Mouse (Mus musculus): ENCODE results near the gene Yes1.
A peak's percentile ranks its signal among the peaks of the same experiment; 100 is the strongest.
"Not testable (repeated sequence)": the region's sequence is repeated elsewhere in the genome, so short reads cannot be mapped to it uniquely, and the experiment has no call there.

The Yes1 gene

DNA sequence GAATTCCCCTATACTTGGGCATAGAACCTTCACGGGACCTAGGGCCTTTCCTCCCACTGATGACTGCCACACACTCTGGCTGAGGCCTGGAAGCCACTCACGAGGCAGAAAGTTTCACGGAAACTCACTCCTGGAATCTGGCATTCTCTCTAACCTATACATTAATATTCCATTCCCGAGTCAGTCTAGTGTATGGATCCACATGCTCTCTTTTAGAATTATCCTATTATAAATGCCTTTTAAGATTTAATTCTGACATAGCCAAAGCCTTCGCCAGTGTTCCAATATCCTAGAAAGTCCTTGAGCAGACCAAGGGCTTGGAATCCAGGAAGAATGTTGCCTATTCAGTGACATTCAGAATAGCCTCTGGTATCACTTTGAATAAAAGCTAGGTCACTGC, 100.5 kb downstream of the Yes1 start:
- no peak for DNase-seq

- no peak for DNase-seq
Observed at GRCm38 (mm10) chr5:32712221-32713041, 101.5 kb downstream of the Yes1 start.

DNA sequence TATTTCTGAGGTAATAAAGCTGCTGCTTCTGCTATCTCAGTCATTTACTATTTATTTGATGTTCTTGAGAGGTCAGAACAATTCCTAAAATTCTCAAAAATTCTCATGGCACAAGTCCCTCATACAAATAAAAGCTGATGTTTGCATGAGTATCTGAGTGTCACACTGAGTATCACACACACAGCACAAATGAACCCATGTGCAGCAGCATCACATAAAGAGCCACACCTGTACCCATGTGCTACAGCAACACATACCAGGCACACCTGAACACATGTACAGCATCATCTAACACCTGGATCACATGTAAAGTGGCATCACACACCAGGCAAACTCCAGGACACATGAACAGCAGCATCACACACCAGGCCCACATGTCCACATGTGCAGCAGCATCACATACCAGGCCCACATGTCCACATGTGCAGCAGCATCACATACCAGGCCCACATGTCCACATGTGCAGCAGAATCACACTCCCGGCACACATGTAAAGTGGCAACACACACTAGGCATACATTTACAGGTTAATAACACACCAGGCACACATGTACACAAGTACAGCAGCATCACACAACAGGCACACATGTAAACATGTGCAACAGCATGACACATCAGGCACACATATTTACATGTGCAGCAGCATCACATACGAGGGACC, 102.2 kb downstream of the Yes1 start:
- DNase-seq, result no peak

GRCm38 (mm10) chr5:32713703-32714467, 102.9 kb downstream of the Yes1 start:
- DNase-seq, result peak; percentile 85 to 86

DNA sequence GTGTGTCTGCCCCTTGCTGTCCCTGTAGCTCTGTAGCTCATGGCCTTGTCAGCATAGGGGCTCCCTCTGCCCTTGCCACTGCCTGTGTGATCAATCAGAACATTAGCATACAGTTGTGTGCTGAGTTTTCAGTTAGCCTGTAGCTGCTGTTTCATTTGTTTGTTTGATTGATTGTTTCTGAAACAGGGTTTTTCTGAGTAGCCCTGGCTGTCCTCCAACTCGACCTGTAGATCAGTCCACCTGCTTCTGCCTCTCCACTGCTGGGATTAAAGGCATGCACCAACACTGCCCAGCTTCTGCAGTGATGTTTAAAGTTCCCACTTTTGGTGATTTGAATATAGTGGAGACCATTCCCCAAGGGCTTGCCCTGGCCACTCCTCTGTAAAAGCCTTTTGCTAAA, 106.8 kb downstream of the Yes1 start:
- DNase-seq, result no peak

DNA sequence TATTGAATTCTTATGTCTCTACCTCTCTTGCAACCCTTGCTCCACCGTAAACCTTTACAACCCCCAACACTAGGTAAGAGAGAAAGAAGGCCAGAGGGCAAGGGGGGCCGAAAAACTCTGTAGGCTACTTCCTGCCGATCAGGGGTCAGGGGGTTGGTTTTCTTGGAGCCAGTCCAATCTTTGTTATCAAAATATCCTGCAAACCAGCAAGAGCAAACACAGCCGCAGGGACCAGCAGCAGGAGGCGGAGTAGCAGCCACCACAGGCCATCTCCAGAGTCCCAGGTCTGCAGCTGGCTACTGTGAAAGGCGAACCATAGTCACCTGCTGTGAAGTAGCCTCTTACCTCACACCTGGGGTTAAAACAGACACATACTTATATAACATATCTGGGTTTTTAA, 107.9 kb downstream of the Yes1 start:
- DNase-seq, result no peak

DNA sequence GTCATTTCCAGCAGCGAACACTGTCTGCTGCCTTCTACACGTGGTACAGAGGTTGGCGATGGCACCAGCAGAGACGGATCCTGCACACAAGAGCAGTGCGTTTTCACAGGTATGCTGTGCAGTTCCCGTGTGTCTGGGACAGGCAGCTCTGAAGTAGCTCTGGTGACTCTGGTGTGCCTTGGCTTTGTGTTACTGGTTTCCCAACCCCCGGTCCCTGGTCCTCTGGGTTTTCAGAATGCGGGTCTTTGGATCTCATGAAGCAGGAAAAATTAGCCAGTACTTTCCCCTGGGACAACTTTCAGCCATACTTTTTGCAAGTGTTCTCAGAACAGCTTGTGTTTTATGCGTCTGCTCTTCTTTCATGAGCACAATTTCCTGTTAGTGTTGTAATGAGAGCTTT, 109.4 kb downstream of the Yes1 start:
- DNase-seq, result no peak

DNA sequence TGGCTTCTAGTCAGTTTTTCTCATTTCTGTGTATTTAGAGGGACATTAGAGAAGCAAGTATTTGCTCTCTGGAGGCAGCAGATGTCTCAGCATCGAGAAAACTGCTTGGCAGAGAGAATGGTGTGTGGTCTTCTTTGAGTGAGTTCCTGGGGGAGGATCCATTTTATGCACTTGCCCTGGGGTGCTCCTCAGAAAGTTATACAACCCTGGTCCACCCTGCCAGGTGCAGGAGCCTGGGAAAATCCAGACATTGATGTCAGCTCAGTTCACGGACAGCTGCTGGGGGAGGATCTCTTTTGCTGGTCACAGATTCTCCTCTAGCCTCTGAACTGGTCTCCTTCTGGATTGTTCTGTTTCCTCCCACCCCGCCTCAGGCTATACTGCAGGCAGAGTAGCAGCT, 110.3 kb downstream of the Yes1 start:
- no peak for DNase-seq

- DNase-seq, result no peak
Observed at GRCm38 (mm10) chr5:32722263-32722662, 111.3 kb downstream of the Yes1 start.

GRCm38 (mm10) chr5:32722711-32723110, 111.7 kb downstream of the Yes1 start:
- not testable (repeated sequence) for DNase-seq

DNA sequence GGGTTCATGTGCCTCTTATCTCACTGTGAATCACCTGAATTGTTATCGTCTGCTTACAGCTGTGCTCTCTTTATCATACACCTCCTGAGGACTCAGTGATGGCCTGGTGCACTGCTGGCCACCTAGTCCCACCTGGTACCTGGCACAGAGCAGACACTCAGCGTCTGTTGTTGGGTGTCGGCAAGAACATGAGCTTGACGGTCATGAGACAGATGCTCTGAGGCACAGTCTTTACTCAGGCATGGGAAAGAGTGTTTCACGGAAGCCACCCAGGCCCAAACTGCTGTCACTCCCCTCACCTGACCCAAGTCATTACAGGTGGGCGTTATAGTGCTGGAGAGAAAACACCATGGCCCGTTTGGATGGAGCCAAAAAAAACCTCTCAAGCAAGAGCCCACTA, 113.0 kb downstream of the Yes1 start:
- DNase-seq, result no peak

- not testable (repeated sequence) for DNase-seq
Observed at GRCm38 (mm10) chr5:32725397-32725796, 114.4 kb downstream of the Yes1 start.

DNA sequence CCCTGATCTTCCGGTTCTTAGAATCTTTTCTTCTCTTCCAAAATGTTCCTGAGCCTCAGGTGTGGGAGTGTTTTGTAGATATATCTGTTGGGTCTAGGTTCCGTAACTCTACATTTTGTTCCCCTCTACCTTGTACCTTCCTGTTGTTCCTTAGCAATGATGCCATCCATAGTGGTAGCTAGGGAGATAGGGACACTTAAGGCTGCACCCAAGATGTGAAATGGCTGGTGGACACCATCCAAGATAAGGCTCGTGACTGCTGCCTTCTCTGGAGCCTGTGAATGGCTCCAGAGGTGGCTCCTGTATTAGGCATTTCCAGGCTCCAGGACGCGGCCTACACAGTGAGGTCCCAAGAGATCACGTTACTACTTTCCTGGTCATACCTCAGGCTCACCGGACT, 117.3 kb downstream of the Yes1 start:
- DNase-seq, result no peak

GRCm38 (mm10) chr5:32728851-32729250, 117.9 kb downstream of the Yes1 start:
- DNase-seq, result no peak

DNA sequence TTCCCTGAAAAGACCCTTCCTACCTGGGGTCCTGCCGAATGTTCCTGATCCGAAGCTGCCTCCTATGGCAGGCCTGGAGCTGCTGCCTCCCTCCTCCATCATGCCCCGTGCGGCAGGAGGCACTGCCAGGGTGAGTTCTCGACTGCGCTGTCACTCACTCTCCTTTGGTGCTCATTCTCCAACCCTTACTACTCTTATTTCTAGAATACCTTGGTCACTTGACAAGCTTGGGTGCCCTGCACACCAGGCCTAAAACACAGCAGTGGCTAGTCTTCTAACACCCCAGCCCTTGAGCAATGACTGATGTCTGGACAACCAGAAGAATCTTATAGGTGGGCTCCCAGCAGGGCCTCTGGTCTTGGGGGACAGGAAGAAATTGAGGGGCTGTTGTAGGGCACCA, 122.9 kb downstream of the Yes1 start:
- DNase-seq, result not testable (repeated sequence)

- DNase-seq, result peak in 1 of 2 experiments; percentile 27
Observed at GRCm38 (mm10) chr5:32735779-32736178, 124.8 kb downstream of the Yes1 start.

Measured in cerebellum, postnatal 36 days (tissue).